Mouse (Mus musculus) CH12.LX (cell line): ENCODE data around the gene Ovca2. TPM values are rescaled to one million over a fixed set of nuclear protein-coding genes. Genes with fewer than 3 reads are reported as not detected.

Experiments
- DNase-seq: peaks from one replicate; pipeline ENCODE4 v3.0.0-alpha.2; 2013; ENCODE audit errors: extremely low read depth
- H3K27ac ChIP-seq: 2 replicates; pipeline ENCODE4 v1.5.1; 2012; ENCODE audit warnings: low read depth, mild to moderate bottlenecking, control low read depth, moderate library complexity; ENCODE audit not compliant: insufficient read depth
- H3K27me3 ChIP-seq: replicated peaks from 2 replicates; pipeline ENCODE3; 2012; ENCODE audit warnings: inconsistent platforms
- H3K36me3 ChIP-seq, 2 experiments: replicated peaks in 1 of 2; 2 replicates each; pipeline versions ENCODE3 to v1.6.1; 2012; ENCODE audit warnings: inconsistent platforms in 1 of 2, low read length in 1 of 2, mild to moderate bottlenecking in 1 of 2, mixed read lengths in 1 of 2, moderate library complexity in 1 of 2; ENCODE audit not compliant: control insufficient read depth in 1 of 2, insufficient read depth in 1 of 2
- H3K4me1 ChIP-seq, 2 experiments: 2 replicates each; pipeline ENCODE4 v1.6.1; 2012; ENCODE audit warnings: inconsistent platforms in 1 of 2, moderate library complexity in 1 of 2; ENCODE audit not compliant: insufficient read depth in 2 of 2, control insufficient read depth in 1 of 2
- H3K4me2 ChIP-seq: 2 replicates; pipeline ENCODE4 v1.6.1; 2012; ENCODE audit warnings: low read depth, mild to moderate bottlenecking, control low read depth; ENCODE audit not compliant: poor library complexity, insufficient read depth, severe bottlenecking
- H3K4me3 ChIP-seq, 3 experiments: fragments of 150-350 bp in 1 of 3; sonication (generic) in 1 of 3; replicated peaks in 1 of 3; 2 replicates each; pipeline versions ENCODE3 to v1.5.1; 2011 to 2012; ENCODE audit warnings: low read depth in 2 of 3, low read length in 2 of 3, mild to moderate bottlenecking in 2 of 3, moderate library complexity in 2 of 3, control low read depth in 1 of 3, improper control_type of control experiment in 1 of 3, inconsistent platforms in 1 of 3, mixed read lengths in 1 of 3; ENCODE audit not compliant: poor library complexity in 1 of 3
- H3K79me2 ChIP-seq: replicated peaks from 2 replicates; pipeline ENCODE4 v1.6.1; 2012; ENCODE audit warnings: mild to moderate bottlenecking, moderate library complexity; ENCODE audit not compliant: control insufficient read depth, poor library complexity, insufficient read depth, severe bottlenecking; ENCODE audit errors: extremely low read depth
- H3K9ac ChIP-seq: 2 replicates; pipeline ENCODE4 v1.6.1; 2012; ENCODE audit warnings: low read depth, mild to moderate bottlenecking, control low read depth, moderate library complexity; ENCODE audit not compliant: insufficient read depth
- H3K9me3 ChIP-seq: replicated peaks from 2 replicates; pipeline ENCODE3; 2012; ENCODE audit warnings: low read length, inconsistent platforms, mixed read lengths
- BHLHE40 ChIP-seq: IDR thresholded peaks from 2 replicates; pipeline ENCODE4 v1.6.1; 2011; ENCODE audit warnings: mild to moderate bottlenecking, low read depth, low read length, improper control_type of control experiment
- ELF1 ChIP-seq: IDR thresholded peaks from 2 replicates; pipeline ENCODE4 v1.6.1; 2014; ENCODE audit warnings: low read depth, mild to moderate bottlenecking, inconsistent platforms, low read length, improper control_type of control experiment
- EP300 ChIP-seq: IDR thresholded peaks from 2 replicates; pipeline ENCODE4 v1.6.1; 2011; ENCODE audit warnings: low read length, improper control_type of control experiment
- JUND ChIP-seq: conservative IDR thresholded peaks from 2 replicates; pipeline ENCODE4 v1.6.1; 2011; ENCODE audit warnings: low read depth, low read length, improper control_type of control experiment
- MAX ChIP-seq: IDR thresholded peaks from 2 replicates; pipeline ENCODE4 v1.6.1; 2011; ENCODE audit warnings: low read length, improper control_type of control experiment
- MEF2A ChIP-seq: IDR thresholded peaks from 2 replicates; pipeline ENCODE4 v1.6.1; 2014; ENCODE audit warnings: low read depth, mild to moderate bottlenecking, inconsistent platforms, low read length, improper control_type of control experiment, borderline replicate concordance
- MXI1 ChIP-seq: IDR thresholded peaks from 2 replicates; pipeline ENCODE4 v1.6.1; 2011; ENCODE audit warnings: mild to moderate bottlenecking, low read depth, low read length, improper control_type of control experiment
- MYC ChIP-seq: IDR thresholded peaks from 2 replicates; pipeline ENCODE4 v1.6.1; 2011; ENCODE audit warnings: low read depth, mild to moderate bottlenecking, improper control_type of control experiment, low read length
- PAX5 ChIP-seq: IDR thresholded peaks from 2 replicates; pipeline ENCODE4 v1.6.1; 2012; ENCODE audit warnings: low read length, inconsistent platforms, mixed read lengths
- POLR2AphosphoS2 ChIP-seq: IDR thresholded peaks from 2 replicates; pipeline ENCODE4 v1.6.1; 2011; ENCODE audit warnings: low read depth, low read length, improper control_type of control experiment
- UBTF ChIP-seq: IDR thresholded peaks from 2 replicates; pipeline ENCODE4 v1.6.1; 2012; ENCODE audit warnings: low read depth, mild to moderate bottlenecking, inconsistent platforms, low read length, improper control_type of control experiment, moderate library complexity
- USF1 ChIP-seq: IDR thresholded peaks from 2 replicates; pipeline ENCODE4 v1.6.1; 2014; ENCODE audit warnings: low read depth, mild to moderate bottlenecking, inconsistent platforms, low read length, improper control_type of control experiment
- ZKSCAN1 ChIP-seq: IDR thresholded peaks from 2 replicates; pipeline ENCODE4 v1.6.1; 2012; ENCODE audit warnings: low read depth, inconsistent platforms, low read length, improper control_type of control experiment, borderline replicate concordance
- ZMIZ1 ChIP-seq: IDR thresholded peaks from 2 replicates; pipeline ENCODE4 v1.6.1; 2012; ENCODE audit warnings: low read depth, mild to moderate bottlenecking, inconsistent platforms, low read length, improper control_type of control experiment
- ZNF384 ChIP-seq: IDR thresholded peaks from 2 replicates; pipeline ENCODE4 v1.6.1; 2012; ENCODE audit warnings: low read depth, low read length, improper control_type of control experiment, inconsistent platforms
- dilution Hi-C: fragments of 300-500 bp; cut with MboI; formaldehyde crosslinking; loops from 2 replicates; pipeline ENCODE4 v1.14.3; 2020; ENCODE audit warnings: low sequenced_read_pairs; ENCODE audit not compliant: extremely low pct_unique_long_range_greater_than_20kb, extremely low pct_ligation_motif_present
- in situ Hi-C: fragments of 300-500 bp; cut with MboI; formaldehyde crosslinking; loops from 3 replicates; pipeline ENCODE4 v1.14.3; 2019; ENCODE audit warnings: low sequenced_read_pairs, low pct_ligation_motif_present, low pct_unique_long_range_greater_than_20kb, mixed read lengths
- polyA plus RNA-seq: library from polyadenylated mRNA; unstranded; fragments of >175 nt; gene quantifications from 2 replicates; pipeline ENCODE4 v1.2.1, GENCODE M21; 2012; ENCODE audit warnings: low read depth; ENCODE audit not compliant: insufficient read length
- total RNA-seq, 2 experiments: library from RNA; depleted of rRNA; stranded (reverse); fragments of 300-350 nt in 1 of 2; fragments of >200 nt in 1 of 2; gene quantifications; 2 replicates each; pipeline ENCODE4 v1.2.3; 2012 to 2014

Gene Ovca2
- total and polyA plus RNA-seq, 3 experiments: 20.7 to 86.9 (median 32.1) TPM

DNA sequence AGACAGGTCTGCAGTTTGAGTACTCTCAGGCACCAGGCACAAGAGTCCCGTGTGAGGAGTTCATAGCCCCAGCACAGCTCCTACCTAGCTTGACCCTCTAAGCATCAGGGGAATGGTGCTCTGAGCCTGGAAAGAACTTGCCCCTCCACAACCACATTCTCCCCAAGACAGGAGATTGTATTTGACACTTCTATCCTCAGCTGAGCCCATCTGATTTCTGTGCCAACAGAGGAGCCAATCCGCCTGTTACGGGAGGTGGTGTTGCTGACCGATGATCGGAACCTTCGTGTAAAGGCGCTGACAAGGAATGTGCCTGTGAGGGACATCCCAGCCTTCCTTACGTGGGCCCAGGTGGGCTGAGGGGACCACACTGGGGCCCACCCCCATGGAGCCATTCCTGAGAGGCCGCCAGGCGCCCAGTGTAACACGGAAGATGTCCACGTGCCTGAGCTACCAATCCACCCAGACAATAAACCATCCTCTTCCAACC is 16.0 kb downstream of the Ovca2 start:
- H3K9ac ChIP-seq: no peak overlapping the region
- TF ChIP-seq ZMIZ1: no peak
- no peak for TF ChIP-seq ELF1
- no peaks in the 10 kb centered on the region for H3K27me3 ChIP-seq
- no peaks in the 10 kb centered on the region; the same call in 1 of the 2 replicates for H3K79me2 ChIP-seq
- no peak overlapping the region for H3K4me3 ChIP-seq
- H3K27ac ChIP-seq: no peak overlapping the region
- peaks cover 56 to 97% of the 10 kb centered on the region in 2 experiments for H3K36me3 ChIP-seq
- DNase-seq: no peak
- no peak overlapping the region for H3K4me2 ChIP-seq
- in situ Hi-C loops (loop anchor here (25.0 kb wide), 1 partner anchor 525 kb away; the partner anchor contains the start of gene Cluh), dilution Hi-C loops (no loop called here)
- peaks cover 26% of the 10 kb centered on the region for H3K9me3 ChIP-seq
- H3K4me1 ChIP-seq: peaks cover 7 to 36% of the 10 kb centered on the region in 2 experiments

DNA sequence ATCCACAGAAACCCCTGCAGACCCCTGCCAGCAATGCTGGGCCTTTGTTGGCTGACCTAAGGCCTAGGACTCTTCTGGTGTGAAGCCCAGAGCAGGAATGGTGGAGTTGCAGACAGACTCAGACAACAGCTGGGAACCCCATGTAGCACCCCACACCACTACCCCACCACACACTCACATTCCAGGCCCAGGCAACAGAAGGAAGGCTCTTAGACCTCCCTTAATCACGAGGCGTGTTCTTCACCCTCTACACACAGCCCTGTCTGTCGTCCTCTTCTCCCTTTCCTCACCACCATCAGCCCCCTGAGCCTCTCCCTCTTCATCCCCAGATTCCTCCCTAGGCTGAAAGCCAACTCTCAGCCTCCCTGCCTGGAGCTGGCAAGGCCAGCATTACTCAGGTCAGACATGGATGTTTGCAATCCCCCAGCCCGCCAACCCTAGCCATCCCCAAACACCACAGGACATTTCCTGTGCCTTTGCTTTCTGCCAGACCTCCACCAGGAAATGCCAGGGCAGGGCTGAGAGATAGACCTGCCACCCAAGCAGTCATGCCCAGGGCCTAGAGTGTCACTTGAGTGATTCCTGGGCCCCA is 17.1 kb downstream of the Ovca2 start:
- Histone ChIP-seq H3K9me3 (peaks cover 15% of the 10 kb centered on the region), H3K4me1 (peaks cover 3 to 44% of the 10 kb centered on the region in 2 experiments; a peak in 3 of 4 replicates), H3K4me2 (no peak overlapping the region), H3K79me2 (no peaks in the 10 kb centered on the region), H3K9ac (no peak overlapping the region)
- DNase-seq: no peak
- in situ Hi-C loops: loop anchor here (25.0 kb wide), 1 partner anchor 524 kb away; the partner anchor contains the start of gene Cluh
- dilution Hi-C loops: no loop called here
- TF ChIP-seq MEF2A (no peak), POLR2AphosphoS2 (no peak), ZKSCAN1 (no peak), MAX (no peak), MXI1 (no peak), UBTF (no peak), USF1 (no peak)
- TF ChIP-seq, all 38 proteins: peak for 0
- peaks cover 46 to 97% of the 10 kb centered on the region in 2 experiments for H3K36me3 ChIP-seq
- H3K27me3 ChIP-seq: no peaks in the 10 kb centered on the region
- no peak overlapping the region for H3K27ac ChIP-seq
- H3K4me3 ChIP-seq: no peak overlapping the region

DNA sequence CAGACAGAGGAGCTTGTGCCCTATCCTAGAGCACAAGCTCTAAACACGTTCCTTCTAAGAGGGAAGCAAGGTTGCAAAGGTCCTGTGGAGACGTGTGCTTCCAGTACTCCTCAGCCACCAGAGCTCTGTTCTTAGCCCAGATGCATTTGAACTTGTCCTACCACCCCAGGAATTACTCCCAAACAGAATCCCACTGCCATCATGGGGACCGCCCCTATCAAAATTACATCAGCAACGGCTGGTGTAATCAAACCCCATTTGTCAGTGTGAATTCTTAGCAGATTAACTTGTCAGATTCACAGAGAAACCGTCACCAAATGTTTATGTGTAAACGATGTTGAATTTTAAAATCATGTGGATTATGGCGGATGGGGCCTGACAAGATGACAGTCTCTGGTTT is 17.7 kb downstream of the Ovca2 start:
- H3K27ac ChIP-seq: no peak overlapping the region

More for the DNA sequence above, 17.7 kb downstream of the Ovca2 start:
- in situ Hi-C loops: loop anchor here (25.0 kb wide), 1 partner anchor 524 kb away; the partner anchor contains the start of gene Cluh
- Histone ChIP-seq H3K4me3 (no peak overlapping the region), H3K9me3 (peaks cover 9% of the 10 kb centered on the region), H3K79me2 (no peaks in the 10 kb centered on the region), H3K27me3 (no peaks in the 10 kb centered on the region), H3K4me1 (peaks cover 3 to 48% of the 10 kb centered on the region in 2 experiments; a peak in 3 of 4 replicates), H3K36me3 (peaks cover 44 to 97% of the 10 kb centered on the region in 2 experiments)
- DNase-seq: no peak
- TF ChIP-seq PAX5: no peak
- no peak for TF ChIP-seq ZMIZ1
- TF ChIP-seq BHLHE40: no peak
- no peak for TF ChIP-seq MYC
- TF ChIP-seq ZNF384: no peak
- TF ChIP-seq EP300: no peak
- TF ChIP-seq JUND: no peak
- TF ChIP-seq, all 38 proteins: peak for 0
- dilution Hi-C loops: no loop called here
- H3K4me2 ChIP-seq: no peak overlapping the region
- H3K9ac ChIP-seq: no peak overlapping the region
